Mouse (Mus musculus): Measurements from ENCODE around the gene Pclo. TPM values are rescaled to one million over a fixed set of nuclear protein-coding genes. Genes with fewer than 3 reads are reported as not detected.
"Not testable (repeated sequence)": the region's sequence is repeated elsewhere in the genome, so short reads cannot be mapped to it uniquely, and the experiment has no call there.

Pclo gene
- polyA plus RNA-seq, 1 experiment: not detected

DNA sequence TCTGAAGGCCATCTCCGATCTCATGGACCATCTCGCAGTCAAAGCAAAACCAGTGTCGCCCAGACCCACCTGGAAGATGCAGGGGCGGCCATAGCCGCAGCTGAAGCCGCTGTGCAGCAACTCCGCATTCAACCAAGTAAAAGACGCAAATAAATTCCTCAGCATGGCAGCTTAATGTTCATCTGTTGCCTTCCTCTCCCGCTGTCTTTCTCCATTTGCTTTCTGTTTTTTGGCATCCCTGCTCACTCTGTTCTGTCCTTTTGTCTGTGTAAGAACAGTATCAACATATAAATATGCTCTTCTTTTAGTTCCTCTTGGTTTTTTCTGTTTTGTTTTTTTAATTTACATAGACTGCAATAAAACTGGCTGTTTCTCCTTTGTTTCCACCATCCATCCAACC is 279.2 kb downstream of the Pclo start:
- no peaks in the 10 kb centered on the region for H3K4me1 ChIP-seq (ENCODE audit: control insufficient read depth, insufficient read depth, low read length)
- H3K4me3 ChIP-seq (replicated peaks; ENCODE audit: control insufficient read depth, low read depth, low read length): no peak overlapping the region
- 86% methylated on average over 9 of the region's 9 CpGs for WGBS
- no peak for TF ChIP-seq CTCF (IDR thresholded peaks at IDR 0.05; ENCODE audit: control insufficient read depth, insufficient read depth, low read length)
- TF ChIP-seq POLR2A (IDR thresholded peaks at IDR 0.05; ENCODE audit: borderline replicate concordance, control insufficient read depth, low read depth, low read length): no peak
- H3K27ac ChIP-seq (ENCODE audit: control insufficient read depth, insufficient read depth, low read depth, low read length, poor library complexity): no peak overlapping the region

DNA sequence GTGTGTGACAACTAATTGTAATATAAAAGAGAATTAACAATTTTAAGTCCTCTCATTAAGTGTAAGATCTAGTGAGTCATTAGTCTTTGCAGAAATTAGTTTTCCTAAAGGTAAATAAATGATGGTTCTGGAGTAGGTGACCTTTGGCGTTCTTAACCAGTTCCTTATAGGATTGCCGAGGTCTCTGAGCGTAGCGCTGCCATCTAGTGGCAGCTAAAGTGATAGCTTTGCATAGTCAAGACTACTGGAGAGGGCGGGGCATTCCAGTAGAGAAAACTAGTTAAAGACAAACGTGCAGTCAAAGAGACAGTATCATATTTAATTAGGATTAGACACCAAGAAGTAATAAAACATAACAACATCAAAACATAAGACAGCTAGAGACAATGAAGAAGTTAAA is 292.4 kb downstream of the Pclo start:
- TF ChIP-seq CTCF (IDR thresholded peaks at IDR 0.05; ENCODE audit: control insufficient read depth, insufficient read depth, low read length) (no peak), POLR2A (IDR thresholded peaks at IDR 0.05; ENCODE audit: borderline replicate concordance, control insufficient read depth, low read depth, low read length) (no peak)
- H3K27ac ChIP-seq (ENCODE audit: control insufficient read depth, insufficient read depth, low read depth, low read length, poor library complexity): no peak overlapping the region
- no peak overlapping the region for H3K4me3 ChIP-seq (replicated peaks; ENCODE audit: control insufficient read depth, low read depth, low read length)
- H3K4me1 ChIP-seq (ENCODE audit: control insufficient read depth, insufficient read depth, low read length): no peaks in the 10 kb centered on the region
- 2% methylated on average over 6 of the region's 6 CpGs for WGBS

DNA sequence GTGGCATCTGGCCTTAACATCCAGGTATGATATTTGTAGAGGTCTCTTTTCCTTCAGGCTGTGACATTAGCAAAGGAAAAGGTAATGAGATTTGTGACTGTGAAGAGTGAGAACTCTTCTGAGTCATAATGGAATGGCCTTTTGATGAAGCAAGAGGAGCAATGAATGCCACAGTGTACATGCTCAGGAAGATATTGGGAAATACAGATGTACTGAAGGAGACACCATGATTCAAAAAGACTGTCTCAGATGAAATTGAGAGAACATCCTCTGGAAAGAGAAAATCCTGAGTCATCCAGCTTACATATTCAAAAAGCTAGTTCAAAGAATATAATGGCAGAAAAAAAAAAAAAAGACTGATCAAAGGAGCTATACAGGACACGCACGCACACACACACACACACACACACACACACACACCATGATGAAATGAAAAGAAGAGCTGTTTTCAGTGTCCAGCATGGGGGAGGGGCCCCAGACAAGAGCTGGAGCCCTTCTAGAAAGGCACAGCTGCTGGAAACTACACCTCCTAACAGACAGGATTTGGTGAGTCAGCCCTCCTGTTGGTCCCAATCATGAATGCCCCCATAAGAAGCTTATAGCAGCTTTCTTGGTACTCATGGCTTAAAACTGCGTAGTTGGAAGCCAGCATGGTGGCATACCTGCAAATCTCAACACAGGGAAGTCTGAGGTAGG is 318.6 kb downstream of the Pclo start:
- no peak overlapping the region for H3K27ac ChIP-seq (ENCODE audit: control insufficient read depth, insufficient read depth, low read depth, low read length, poor library complexity)
- no peak overlapping the region for H3K4me3 ChIP-seq (replicated peaks; ENCODE audit: control insufficient read depth, low read depth, low read length)
- H3K4me1 ChIP-seq (ENCODE audit: control insufficient read depth, insufficient read depth, low read length): no peaks in the 10 kb centered on the region
- TF ChIP-seq CTCF (IDR thresholded peaks at IDR 0.05; ENCODE audit: control insufficient read depth, insufficient read depth, low read length) (no peak), POLR2A (IDR thresholded peaks at IDR 0.05; ENCODE audit: borderline replicate concordance, control insufficient read depth, low read depth, low read length) (no peak)
- WGBS: 82% methylated on average over 3 of the region's 3 CpGs

DNA sequence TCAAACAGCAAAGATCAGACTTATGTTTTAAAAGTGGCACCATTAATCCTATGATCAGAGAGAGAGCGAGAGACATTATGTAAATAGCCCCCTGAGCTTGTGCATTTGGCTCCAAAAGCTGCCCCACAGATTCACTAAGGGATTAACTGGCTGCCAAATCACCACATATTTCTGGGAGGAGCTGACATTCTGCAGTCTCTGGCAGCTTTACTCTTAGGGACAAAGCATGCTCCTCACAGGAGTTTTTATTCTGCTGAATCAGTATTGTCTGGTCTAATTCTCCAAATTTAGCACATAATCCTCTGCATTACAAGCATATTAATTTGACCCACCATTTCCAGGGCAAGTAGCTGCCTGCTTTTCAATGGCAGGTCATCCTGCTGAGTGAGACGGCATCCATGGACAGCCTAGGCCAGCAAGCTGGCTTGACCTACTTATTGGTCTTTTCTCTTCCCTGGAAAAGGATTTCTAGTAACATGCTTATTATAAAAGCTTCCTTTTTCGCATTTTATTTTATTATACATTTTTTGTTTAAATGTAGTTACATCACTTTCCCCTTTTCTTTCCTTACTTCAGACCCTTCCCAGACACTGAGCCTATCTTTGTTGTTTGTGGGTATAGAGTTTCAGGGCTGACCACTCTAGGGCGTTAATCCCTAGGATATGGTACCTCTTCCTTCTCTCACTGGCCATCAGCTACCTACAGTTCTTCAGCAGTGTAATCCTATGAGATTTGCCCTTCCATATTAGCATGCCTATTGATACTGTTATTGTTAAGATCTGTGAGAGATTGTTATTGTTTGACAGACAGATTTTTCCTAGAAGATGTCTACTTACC is 319.7 kb downstream of the Pclo start:
- no peak overlapping the region for H3K27ac ChIP-seq (ENCODE audit: control insufficient read depth, insufficient read depth, low read depth, low read length, poor library complexity)
- WGBS: 56% methylated on average over 4 of the region's 4 CpGs
- no peak for TF ChIP-seq CTCF (IDR thresholded peaks at IDR 0.05; ENCODE audit: control insufficient read depth, insufficient read depth, low read length)
- no peak for TF ChIP-seq POLR2A (IDR thresholded peaks at IDR 0.05; ENCODE audit: borderline replicate concordance, control insufficient read depth, low read depth, low read length)

DNA sequence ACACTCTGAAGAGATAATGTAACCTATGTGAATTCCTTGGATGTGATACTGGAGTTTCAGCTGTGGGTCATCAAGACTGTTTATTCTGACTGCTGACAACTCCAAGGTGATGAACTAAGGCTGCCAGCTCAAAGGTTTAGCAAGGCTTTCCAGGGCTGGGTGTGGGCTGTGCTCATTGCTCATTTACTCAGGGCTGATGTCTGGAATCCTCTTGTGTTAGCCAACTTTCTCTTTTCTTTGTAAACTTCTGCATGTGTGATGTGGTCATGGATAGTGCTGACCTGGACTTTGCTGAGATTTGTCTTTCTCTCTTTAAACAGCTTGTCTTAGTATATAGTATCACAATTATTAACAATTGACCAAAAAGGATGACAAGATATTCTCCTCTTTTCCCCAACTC is 338.9 kb downstream of the Pclo start:
- no peak overlapping the region for H3K27ac ChIP-seq (ENCODE audit: control insufficient read depth, insufficient read depth, low read depth, low read length, poor library complexity)
- H3K4me3 ChIP-seq (replicated peaks; ENCODE audit: control insufficient read depth, low read depth, low read length): no peak overlapping the region
- H3K4me1 ChIP-seq (ENCODE audit: control insufficient read depth, insufficient read depth, low read length): no peaks in the 10 kb centered on the region
- no peak for TF ChIP-seq CTCF (IDR thresholded peaks at IDR 0.05; ENCODE audit: control insufficient read depth, insufficient read depth, low read length)
- TF ChIP-seq POLR2A (IDR thresholded peaks at IDR 0.05; ENCODE audit: borderline replicate concordance, control insufficient read depth, low read depth, low read length): no peak

More for the DNA sequence above, 319.7 kb downstream of the Pclo start:
- Histone ChIP-seq H3K4me1 (ENCODE audit: control insufficient read depth, insufficient read depth, low read length) (no peaks in the 10 kb centered on the region), H3K4me3 (replicated peaks; ENCODE audit: control insufficient read depth, low read depth, low read length) (no peak overlapping the region)

DNA sequence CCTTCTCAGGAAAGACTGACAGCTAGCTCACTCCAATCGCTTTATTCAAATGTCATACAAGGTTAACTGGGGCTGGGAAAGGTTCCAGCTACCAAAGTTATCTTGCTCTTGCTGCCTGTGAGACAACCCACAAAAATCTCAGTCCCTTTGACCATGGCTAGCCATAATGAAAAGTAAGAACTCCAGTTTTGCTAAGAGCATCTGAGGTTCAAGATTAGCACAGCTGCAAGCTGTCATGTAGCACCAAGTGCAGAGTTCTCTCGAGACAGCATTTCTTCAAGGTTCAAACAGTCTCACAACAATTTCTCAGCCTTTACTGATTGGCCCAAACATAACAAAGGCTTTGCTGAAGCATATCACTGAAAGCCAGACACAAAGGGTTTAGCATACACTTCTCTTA is 370.6 kb downstream of the Pclo start:
- H3K27ac ChIP-seq (ENCODE audit: control insufficient read depth, insufficient read depth, low read depth, low read length, poor library complexity); H3K4me1 ChIP-seq (ENCODE audit: control insufficient read depth, insufficient read depth, low read length); H3K4me3 ChIP-seq (replicated peaks; ENCODE audit: control insufficient read depth, low read depth, low read length): not testable (repeated sequence)
- 77% methylated on average over 2 of the region's 2 CpGs for WGBS

DNA sequence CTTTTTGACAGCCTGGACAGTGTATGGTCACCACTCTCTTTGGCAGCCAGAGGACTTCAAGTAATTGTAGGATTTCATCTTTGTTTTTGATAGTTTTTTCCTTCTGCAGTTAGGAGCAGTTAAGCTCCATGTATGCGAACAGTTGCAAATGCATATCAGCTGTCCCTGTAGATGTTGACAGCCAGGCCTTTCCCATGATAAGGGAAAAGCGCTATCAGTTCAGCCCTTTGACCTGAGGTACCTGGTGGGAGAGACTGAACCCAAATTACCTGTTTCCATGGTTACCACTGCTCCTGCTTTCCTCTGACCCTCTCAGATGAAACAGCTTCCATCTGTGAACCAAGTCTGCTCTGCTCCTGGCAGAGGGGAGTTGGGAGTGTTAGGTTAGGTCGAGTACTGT is 377.5 kb downstream of the Pclo start:
- H3K27ac ChIP-seq (ENCODE audit: control insufficient read depth, insufficient read depth, low read depth, low read length, poor library complexity): no peak overlapping the region
- 72% methylated on average over 3 of the region's 3 CpGs for WGBS
- no peak overlapping the region for H3K4me3 ChIP-seq (replicated peaks; ENCODE audit: control insufficient read depth, low read depth, low read length)
- TF ChIP-seq CTCF (IDR thresholded peaks at IDR 0.05; ENCODE audit: control insufficient read depth, insufficient read depth, low read length) (no peak), POLR2A (IDR thresholded peaks at IDR 0.05; ENCODE audit: borderline replicate concordance, control insufficient read depth, low read depth, low read length) (no peak)
- no peaks in the 10 kb centered on the region for H3K4me1 ChIP-seq (ENCODE audit: control insufficient read depth, insufficient read depth, low read length)

DNA sequence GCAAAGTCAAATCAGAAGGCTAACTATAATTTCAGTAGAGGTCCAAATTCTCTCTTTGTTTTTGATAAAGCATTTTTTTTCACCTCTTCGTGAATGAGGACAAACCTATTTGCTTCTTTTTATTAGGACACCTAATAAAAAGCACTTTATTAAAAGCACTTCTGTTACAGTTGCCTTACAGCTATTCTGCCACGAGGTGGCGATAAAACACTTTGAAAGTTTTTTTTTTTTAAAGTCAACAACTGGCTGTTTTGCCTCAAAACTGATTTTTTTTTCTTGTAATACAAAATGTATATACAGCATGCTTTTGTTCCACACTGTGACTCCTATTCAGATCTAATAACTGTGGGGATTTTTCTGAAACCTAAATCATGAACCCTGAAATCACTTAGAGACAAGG is 388.8 kb downstream of the Pclo start:
- WGBS: 15% methylated on average over 3 of the region's 3 CpGs
- H3K4me1 ChIP-seq (ENCODE audit: control insufficient read depth, insufficient read depth, low read length); H3K27ac ChIP-seq (ENCODE audit: control insufficient read depth, insufficient read depth, low read depth, low read length, poor library complexity); H3K4me3 ChIP-seq (replicated peaks; ENCODE audit: control insufficient read depth, low read depth, low read length): not testable (repeated sequence)

All from bone marrow, adult 2 months (tissue).